13 mouse cellular contexts compared by ENCODE assay signal in the genomic region with DNA sequence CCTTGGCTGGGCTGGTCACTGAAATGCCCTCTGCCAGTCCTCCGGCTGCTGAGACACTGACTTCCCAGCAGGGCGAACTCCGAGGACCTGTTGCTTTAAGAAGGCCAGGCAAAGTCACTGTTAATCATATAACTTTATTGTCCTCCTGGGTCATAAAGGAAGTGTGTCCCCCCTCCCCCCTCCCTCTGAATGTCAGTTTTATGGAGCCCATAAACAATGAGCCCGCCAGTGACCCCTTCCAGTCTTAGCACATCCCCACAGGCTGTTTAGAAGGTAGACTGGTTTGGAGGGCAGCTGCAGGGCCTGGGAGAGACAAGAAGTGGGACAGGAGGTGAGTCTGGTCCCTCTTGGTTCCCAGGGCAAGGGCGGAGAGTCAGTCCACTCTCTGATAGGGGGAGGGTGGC. TPM values are rescaled to one million over a fixed set of nuclear protein-coding genes. Genes with fewer than 3 reads are reported as not detected.
DNase-seq lines count a peak whose midpoint lies in the region; ATAC-seq and TF ChIP-seq lines count a peak whose summit lies in the region.
"Had no signal": no experiment of that assay in that cellular context is flagged by ENCODE, and none has a peak within 500 bp of the region (broad histone marks: within the 10 kb centered on the region; RNA-seq: fewer than 3 reads in every experiment).

No protein-coding gene starts in this region.

- H3K4me1 ChIP-seq in lung, embryonic 14.5 days (ENCODE audit: insufficient read depth): 0 out of 2 replicates have a peak, but pooled peaks cover 5% of the 10 kb centered on the region

- no peaks in the 10 kb centered on the region for H3K27me3 ChIP-seq in lung, embryonic 14.5 days (ENCODE audit: insufficient read depth, low read length)
- H3K27me3 ChIP-seq: CH12.LX; heart, embryonic 12.5 days had no signal

- no peak overlapping the region for H3K4me3 ChIP-seq in lung, embryonic 14.5 days (ENCODE audit: low read depth, low read length)
- H3K4me3 ChIP-seq: heart, embryonic 12.5 days had no signal

- peak overlapping the region; percentile 1; the same call in 1 of the 2 replicates for H3K4me2 ChIP-seq in lung, embryonic 14.5 days
- H3K4me2 ChIP-seq: heart, embryonic 12.5 days; liver, embryonic 11.5 days had no signal

- H3K36me3 ChIP-seq in lung, embryonic 14.5 days (ENCODE audit: insufficient read depth): peaks cover 17% of the 10 kb centered on the region; the same call in 1 of the 2 replicates

- ATAC-seq in lung, embryonic 14.5 days (ENCODE audit: insufficient read depth): no peak
- ATAC-seq: forebrain, embryonic 16.5 days; inflammation-experienced regulatory T-cells, adult 6 months had no signal

- DNase-seq in lung, embryonic 14.5 days: peak; percentile 34
- DNase-seq in lung, postnatal 14 days: no peak
- peak; percentile 77 for DNase-seq in forelimb bud, embryonic 11.5 days (ENCODE audit: low read depth, low spot score)
- DNase-seq in large intestine, adult 2 months (ENCODE audit: low read depth, low spot score): peak; percentile 78
- peak; percentile 56 for DNase-seq in retina, postnatal 1 day
- no peak for DNase-seq in frontal cortex, adult 2 months (ENCODE audit: extremely low spot score in 1 of 2, low spot score in 1 of 2)
- no peak for DNase-seq in frontal cortex, postnatal 36 days (ENCODE audit: low spot score in 2 of 2)
- DNase-seq in layer of hippocampus, adult 18-20 months (ENCODE audit: low spot score in 2 of 2): no peak

- TF ChIP-seq CTCF in lung, embryonic 14.5 days (IDR thresholded peaks at IDR 0.05; ENCODE audit: low read depth): no peak

- H3K9ac ChIP-seq in lung, embryonic 14.5 days: no peak overlapping the region
- H3K9ac ChIP-seq: heart, embryonic 12.5 days had no signal

- H3K9me3 ChIP-seq in lung, embryonic 14.5 days (ENCODE audit: low read depth, low read length): peaks cover 7% of the 10 kb centered on the region; the same call in 1 of the 2 replicates

- no peak overlapping the region for H3K27ac ChIP-seq in lung, embryonic 14.5 days (ENCODE audit: low read depth)

- 50% methylated on average over 5 of the region's 5 CpGs for WGBS in lung, embryonic 14.5 days
- WGBS in large intestine, adult 2 months: 15% methylated on average over 5 of the region's 5 CpGs

RNA-seq across cellular contexts. Expression of a gene that starts 46.9 kb away (rescaled TPM):
- 35.8 and 36.7 TPM in 2 replicates for polyA plus RNA-seq in lung, embryonic 14.5 days (2014; fragmentation: Nextera tagmentation; extraction: Ambion mirVana)
- polyA plus RNA-seq in large intestine, adult 2 months (2012; rRNA removed): 295 and 341 TPM in 2 replicates
- polyA plus RNA-seq in frontal cortex, adult 2 months (2012; rRNA removed): 28.6 and 29.6 TPM in 2 replicates
- 10 to 100 TPM; 19.8 to 23.9 TPM for total RNA-seq in layer of hippocampus, adult 18-20 months (2021)
- total RNA-seq: CH12.LX had no signal
- polyA plus RNA-seq: inflammation-experienced regulatory T-cells, adult 6 months had no signal

Comparison
In these comparisons a context has a peak if more than half of its experiments do, and no peak if none do; other contexts are left out.
1. DNase-seq: peak in lung, embryonic 14.5 days (single experiment), forelimb bud, embryonic 11.5 days (single experiment), large intestine, adult 2 months (single experiment) and retina, postnatal 1 day (single experiment); none in lung, postnatal 14 days (single experiment), frontal cortex, adult 2 months (0 of 2), frontal cortex, postnatal 36 days (0 of 2) and layer of hippocampus, adult 18-20 months (0 of 2).